Mouse (Mus musculus) heart, embryonic 13.5 days (tissue): ENCODE data around the gene Hnrnpc. TPM values are rescaled to one million over a fixed set of nuclear protein-coding genes. Genes with fewer than 3 reads are reported as not detected.

ENCODE experiments used
- polyA plus RNA-seq: library from polyadenylated mRNA; unstranded; fragments of >200 nt; fragmentation: Nextera tagmentation; extraction: Ambion mirVana; gene quantifications from 2 replicates; pipeline ENCODE4 v1.2.1, GENCODE M21; 2015

The Hnrnpc gene
- polyA plus RNA-seq, 1 experiment from 2014 or later = 340 TPM

Other genes starting within 250 kb of the Hnrnpc start
- 38.3 and 40.5 TPM in 2 replicates for gene Mettl17, start 219.2 kb downstream of the Hnrnpc start, polyA plus RNA-seq
- gene Slc39a2, start 211.1 kb downstream of the Hnrnpc start, polyA plus RNA-seq = 0.13 and 0.48 TPM in 2 replicates
- 223 and 248 TPM in 2 replicates for gene Ndrg2, start 189.9 kb downstream of the Hnrnpc start, polyA plus RNA-seq
- gene Tppp2, start 185.6 kb downstream of the Hnrnpc start, polyA plus RNA-seq = not detected in 2 replicates
- gene Rnase13, start 181.3 kb downstream of the Hnrnpc start, polyA plus RNA-seq = not detected in 2 replicates
- 63.9 and 69.5 TPM in 2 replicates for gene Arhgef40, start 119.3 kb downstream of the Hnrnpc start, polyA plus RNA-seq
- 0.43 and 1.1 TPM in 2 replicates for gene Tmem253, start 88.4 kb downstream of the Hnrnpc start, polyA plus RNA-seq
- gene Zfp219, start 83.3 kb downstream of the Hnrnpc start, polyA plus RNA-seq = 14.5 and 15.6 TPM in 2 replicates
- gene Olfr221, start 61.6 kb downstream of the Hnrnpc start, polyA plus RNA-seq = not detected in 2 replicates
- 37.7 and 38.8 TPM in 2 replicates for gene Rpgrip1, start 6.7 kb upstream of the Hnrnpc start, polyA plus RNA-seq
- gene Supt16, start 93.4 kb upstream of the Hnrnpc start, polyA plus RNA-seq = 28.0 and 29.8 TPM in 2 replicates
- 17.6 and 18.7 TPM in 2 replicates for gene Chd8, start 153.8 kb upstream of the Hnrnpc start, polyA plus RNA-seq
- 32.6 and 40.4 TPM in 2 replicates for gene Tox4, start 175.1 kb upstream of the Hnrnpc start, polyA plus RNA-seq
- 13.9 and 16.7 TPM in 2 replicates for gene Rab2b, start 175.5 kb upstream of the Hnrnpc start, polyA plus RNA-seq
- gene Mettl3, start 201.1 kb upstream of the Hnrnpc start, polyA plus RNA-seq = 27.9 and 28.2 TPM in 2 replicates
- 7.3 and 8.3 TPM in 2 replicates for gene Sall2, start 224.7 kb upstream of the Hnrnpc start, polyA plus RNA-seq